Mouse (Mus musculus): Measurements from ENCODE around the gene Psmb1. TPM values are rescaled to one million over a fixed set of nuclear protein-coding genes. Genes with fewer than 3 reads are reported as not detected.

The Psmb1 gene
- polyA plus RNA-seq, 1 experiment from 2014 or later, result 214 TPM

- DNase-seq (ENCODE audit: low spot score) (no peak), ATAC-seq (no peak)
- peaks cover 24% of the 10 kb centered on the region; the same call in 1 of the 2 replicates for H3K36me3 ChIP-seq (ENCODE audit: insufficient read depth, low read length)
- H3K4me2 ChIP-seq (replicated peaks; ENCODE audit: low read depth, low read length), result no peak overlapping the region
- no peak overlapping the region for H3K9ac ChIP-seq (replicated peaks; ENCODE audit: low read depth)
- no peak for TF ChIP-seq CTCF (IDR thresholded peaks at IDR 0.05)
- TF ChIP-seq EP300 (IDR thresholded peaks at IDR 0.05), result no peak
- no peak overlapping the region for H3K27ac ChIP-seq (ENCODE audit: low read length)
- H3K4me1 ChIP-seq (ENCODE audit: insufficient read depth, low read depth, low read length), result no peaks in the 10 kb centered on the region
- no peaks in the 10 kb centered on the region for H3K27me3 ChIP-seq (replicated peaks; ENCODE audit: insufficient read depth, low read length)
- no peaks in the 10 kb centered on the region for H3K9me3 ChIP-seq (ENCODE audit: low read length)
- no peak overlapping the region for H3K4me3 ChIP-seq (ENCODE audit: low read depth, low read length)
- 76% methylated on average over 6 of the region's 6 CpGs for WGBS
Measured at GRCm38 (mm10) chr17:15429451-15429850, 70.1 kb downstream of the Psmb1 start.

GRCm38 (mm10) chr17:15425931-15426330 is 73.6 kb downstream of the Psmb1 start:
- Histone ChIP-seq H3K9me3 (ENCODE audit: low read length) (no peaks in the 10 kb centered on the region), H3K36me3 (ENCODE audit: insufficient read depth, low read length) (peaks cover 17% of the 10 kb centered on the region; the same call in 1 of the 2 replicates), H3K4me3 (ENCODE audit: low read depth, low read length) (no peak overlapping the region), H3K4me1 (ENCODE audit: insufficient read depth, low read depth, low read length) (no peaks in the 10 kb centered on the region), H3K27ac (ENCODE audit: low read length) (no peak overlapping the region), H3K9ac (replicated peaks; ENCODE audit: low read depth) (no peak overlapping the region), H3K27me3 (replicated peaks; ENCODE audit: insufficient read depth, low read length) (no peaks in the 10 kb centered on the region), H3K4me2 (replicated peaks; ENCODE audit: low read depth, low read length) (no peak overlapping the region)
- ATAC-seq (no peak), DNase-seq (ENCODE audit: low spot score) (no peak)
- no peak for TF ChIP-seq EP300 (IDR thresholded peaks at IDR 0.05)
- TF ChIP-seq CTCF (IDR thresholded peaks at IDR 0.05), result no peak
- WGBS, result 95% methylated on average over 3 of the region's 3 CpGs

Other genes with a start within 250 kb of the Psmb1 start
- 8.2 and 9.4 TPM in 2 replicates for gene Dll1, start 122.9 kb downstream of the Psmb1 start, polyA plus RNA-seq (2015; fragmentation: Nextera tagmentation; extraction: Ambion mirVana)
- gene Fam120b, start 103.5 kb downstream of the Psmb1 start, polyA plus RNA-seq (2015; fragmentation: Nextera tagmentation; extraction: Ambion mirVana), result 11.2 and 15.2 TPM in 2 replicates
- gene Tbp, start 137 bp upstream of the Psmb1 start, polyA plus RNA-seq (2015; fragmentation: Nextera tagmentation; extraction: Ambion mirVana), result 29.4 and 29.9 TPM in 2 replicates
- 26.5 and 29.0 TPM in 2 replicates for gene Pdcd2, start 27.6 kb upstream of the Psmb1 start, polyA plus RNA-seq (2015; fragmentation: Nextera tagmentation; extraction: Ambion mirVana)
- gene Prdm9, start 64.6 kb upstream of the Psmb1 start, polyA plus RNA-seq (2015; fragmentation: Nextera tagmentation; extraction: Ambion mirVana), result 1.3 and 1.5 TPM in 2 replicates
- gene Chd1, start 205.2 kb upstream of the Psmb1 start, polyA plus RNA-seq (2015; fragmentation: Nextera tagmentation; extraction: Ambion mirVana), result 17.1 and 19.6 TPM in 2 replicates